Mouse (Mus musculus): Measurements from ENCODE around the gene Cd63. TPM values are rescaled to one million over a fixed set of nuclear protein-coding genes. Genes with fewer than 3 reads are reported as not detected.
A peak's percentile ranks its signal among the peaks of the same experiment; 100 is the strongest.

The Cd63 gene
- polyA plus RNA-seq, 1 experiment from 2014 or later: 693 TPM

GRCm38 (mm10) chr10:128918246-128918645 is 17.5 kb downstream of the Cd63 start:
- no peak for ATAC-seq (ENCODE audit: insufficient read depth, low FRiP score, low read depth)
- Histone ChIP-seq H3K4me3 (replicated peaks) (no peak overlapping the region), H3K4me1 (peaks cover 49% of the 10 kb centered on the region), H3K9me3 (no peaks in the 10 kb centered on the region), H3K4me2 (no peak overlapping the region), H3K9ac (no peak overlapping the region), H3K27ac (no peak overlapping the region), H3K36me3 (peaks cover 33% of the 10 kb centered on the region), H3K27me3 (replicated peaks) (no peaks in the 10 kb centered on the region)
- 75% methylated on average over 7 of the region's 7 CpGs for WGBS

GRCm38 (mm10) chr10:128919203-128919631 is 18.4 kb downstream of the Cd63 start:
- 24% methylated on average over 6 of the region's 6 CpGs for WGBS
- Histone ChIP-seq H3K27ac (peak overlapping the region; percentile 77), H3K36me3 (peaks cover 24% of the 10 kb centered on the region), H3K4me1 (peaks cover 53% of the 10 kb centered on the region), H3K4me2 (0 out of 2 replicates have a peak overlapping the region, but pooled peaks have one; percentile 0), H3K27me3 (replicated peaks) (no peaks in the 10 kb centered on the region), H3K4me3 (replicated peaks) (no peak overlapping the region), H3K9me3 (no peaks in the 10 kb centered on the region), H3K9ac (no peak overlapping the region)
- peak; percentile 24; the same call in 1 of the 2 replicates for ATAC-seq (ENCODE audit: insufficient read depth, low FRiP score, low read depth)

DNA sequence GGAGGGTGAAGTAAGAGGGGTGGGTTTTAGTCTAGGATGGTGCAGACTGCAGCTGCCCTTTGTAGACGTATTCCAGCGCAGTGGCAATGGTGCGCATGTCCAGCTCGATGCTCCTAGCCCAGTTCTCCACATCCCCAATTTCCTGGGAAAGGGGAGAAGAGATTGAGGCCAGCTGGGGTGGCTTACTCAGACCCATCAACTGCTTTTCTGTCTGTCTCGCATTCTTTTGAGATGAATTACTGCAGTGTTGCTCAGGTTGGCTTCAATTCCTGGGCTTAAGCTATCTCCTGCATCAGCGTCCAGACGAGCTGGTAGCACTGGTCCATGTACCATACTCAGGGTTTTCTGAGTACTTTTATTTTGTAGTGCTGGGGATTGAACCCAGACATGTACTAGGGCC is 19.2 kb downstream of the Cd63 start:
- Histone ChIP-seq H3K27ac (peak overlapping the region; percentile 77; the same call in 1 of the 2 replicates), H3K27me3 (replicated peaks) (no peaks in the 10 kb centered on the region), H3K36me3 (peaks cover 17% of the 10 kb centered on the region), H3K4me1 (peaks cover 55% of the 10 kb centered on the region), H3K9ac (no peak overlapping the region), H3K9me3 (no peaks in the 10 kb centered on the region), H3K4me2 (no peak overlapping the region), H3K4me3 (replicated peaks) (no peak overlapping the region)
- WGBS: 70% methylated on average over 7 of the region's 7 CpGs
- ATAC-seq (ENCODE audit: insufficient read depth, low FRiP score, low read depth): no peak

DNA sequence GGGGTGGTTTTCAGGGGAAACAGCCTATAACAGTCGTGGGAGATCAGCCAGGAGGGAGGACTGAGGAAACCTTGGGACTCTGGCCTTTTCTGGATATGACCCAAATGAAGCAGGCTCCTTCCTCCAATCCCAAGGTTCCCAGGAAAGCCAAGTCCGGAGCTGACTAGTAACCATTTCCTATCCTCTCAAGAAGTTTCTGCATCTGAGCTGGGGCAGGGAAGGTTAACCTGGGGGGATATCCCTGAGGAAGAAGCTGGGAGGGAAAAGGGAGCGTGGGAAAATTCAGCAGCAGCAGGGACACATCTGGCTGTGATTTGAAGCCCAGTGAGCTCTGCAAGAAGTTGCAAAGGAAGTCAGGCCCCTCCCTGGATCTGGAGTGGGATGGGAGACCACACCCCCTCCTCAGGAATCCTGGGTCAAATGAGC is 20.0 kb downstream of the Cd63 start:
- Histone ChIP-seq H3K4me1 (peaks cover 55% of the 10 kb centered on the region), H3K9me3 (no peaks in the 10 kb centered on the region), H3K4me2 (no peak overlapping the region), H3K27ac (peak overlapping the region; percentile 77), H3K27me3 (replicated peaks) (no peaks in the 10 kb centered on the region), H3K36me3 (peaks cover 11% of the 10 kb centered on the region), H3K9ac (no peak overlapping the region), H3K4me3 (replicated peaks) (no peak overlapping the region)
- ATAC-seq (ENCODE audit: insufficient read depth, low FRiP score, low read depth): no peak
- 40% methylated on average over 3 of the region's 3 CpGs for WGBS

DNA sequence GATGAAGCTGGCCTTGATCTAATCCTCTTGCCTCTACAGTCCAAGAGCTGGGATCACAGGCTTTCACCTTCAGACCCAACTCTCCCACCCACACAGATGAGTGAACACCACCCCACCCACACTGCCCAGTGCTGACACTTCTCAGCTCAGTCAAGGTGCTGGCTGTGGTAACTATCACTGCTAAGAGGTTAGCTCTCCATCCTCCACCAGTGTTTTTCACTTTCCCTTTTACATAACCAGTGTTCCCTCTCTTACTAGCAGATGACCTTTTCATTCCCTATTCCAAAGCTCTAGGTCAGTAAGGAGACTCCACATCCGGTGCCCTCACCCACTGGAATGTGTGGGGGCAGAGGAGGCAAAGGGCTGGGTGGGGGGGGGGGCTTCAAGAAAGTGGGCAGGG is 20.5 kb downstream of the Cd63 start:
- H3K9ac ChIP-seq: no peak overlapping the region
- no peak overlapping the region for H3K4me2 ChIP-seq
- WGBS: 46% methylated on average over 1 of the region's 1 CpGs
- H3K4me3 ChIP-seq (replicated peaks): no peak overlapping the region
- no peaks in the 10 kb centered on the region for H3K9me3 ChIP-seq
- no peak for ATAC-seq (ENCODE audit: insufficient read depth, low FRiP score, low read depth)
- peak overlapping the region; percentile 52 for H3K27ac ChIP-seq
- H3K4me1 ChIP-seq: peaks cover 55% of the 10 kb centered on the region
- no peaks in the 10 kb centered on the region for H3K27me3 ChIP-seq (replicated peaks)
- H3K36me3 ChIP-seq: peaks cover 9% of the 10 kb centered on the region

- no peak for ATAC-seq (ENCODE audit: insufficient read depth, low FRiP score, low read depth)
- Histone ChIP-seq H3K27me3 (replicated peaks) (no peaks in the 10 kb centered on the region), H3K36me3 (peaks cover 7% of the 10 kb centered on the region), H3K9me3 (no peaks in the 10 kb centered on the region), H3K4me1 (peaks cover 55% of the 10 kb centered on the region), H3K4me3 (replicated peaks) (peak overlapping the region; percentile 93), H3K27ac (peak overlapping the region; percentile 98), H3K4me2 (peak overlapping the region; percentile 89), H3K9ac (no peak overlapping the region)
- 69% methylated on average over 16 of the region's 16 CpGs for WGBS
Observed at GRCm38 (mm10) chr10:128921883-128922821, 21.4 kb downstream of the Cd63 start.

- H3K4me2 ChIP-seq: peak within 1 kb of the TSS; percentile 89
- no peak for ATAC-seq (ENCODE audit: insufficient read depth, low FRiP score, low read depth)
- 19% methylated on average over 1 of the region's 1 CpGs for WGBS
- H3K27me3 ChIP-seq (replicated peaks): no peaks in the 10 kb centered on the region
- H3K9me3 ChIP-seq: no peaks in the 10 kb centered on the region
- peak within 1 kb of the TSS; percentile 98 for H3K27ac ChIP-seq
- H3K4me1 ChIP-seq: peaks cover 55% of the 10 kb centered on the region
- peaks cover 2% of the 10 kb centered on the region for H3K36me3 ChIP-seq
- H3K4me3 ChIP-seq (replicated peaks): peak within 1 kb of the TSS; percentile 93
- H3K9ac ChIP-seq: peak within 1 kb of the TSS; percentile 82
Observed at GRCm38 (mm10) chr10:128922822-128923012, 21.9 kb downstream of the Cd63 start, which contains the start of gene Rdh5. Rdh5 (minus strand) TSS chr10:128922888.

GRCm38 (mm10) chr10:128923013-128923691 is 22.4 kb downstream of the Cd63 start:
- Histone ChIP-seq H3K9ac (peak overlapping the region; percentile 82), H3K36me3 (no peaks in the 10 kb centered on the region), H3K27me3 (replicated peaks) (no peaks in the 10 kb centered on the region), H3K4me1 (peaks cover 53% of the 10 kb centered on the region), H3K4me3 (replicated peaks) (peak overlapping the region; percentile 93), H3K27ac (peak overlapping the region; percentile 98), H3K4me2 (peak overlapping the region; percentile 89), H3K9me3 (no peaks in the 10 kb centered on the region)
- ATAC-seq (ENCODE audit: insufficient read depth, low FRiP score, low read depth): peak; percentile 96
- under 1% methylated on average over 42 of the region's 42 CpGs for WGBS

DNA sequence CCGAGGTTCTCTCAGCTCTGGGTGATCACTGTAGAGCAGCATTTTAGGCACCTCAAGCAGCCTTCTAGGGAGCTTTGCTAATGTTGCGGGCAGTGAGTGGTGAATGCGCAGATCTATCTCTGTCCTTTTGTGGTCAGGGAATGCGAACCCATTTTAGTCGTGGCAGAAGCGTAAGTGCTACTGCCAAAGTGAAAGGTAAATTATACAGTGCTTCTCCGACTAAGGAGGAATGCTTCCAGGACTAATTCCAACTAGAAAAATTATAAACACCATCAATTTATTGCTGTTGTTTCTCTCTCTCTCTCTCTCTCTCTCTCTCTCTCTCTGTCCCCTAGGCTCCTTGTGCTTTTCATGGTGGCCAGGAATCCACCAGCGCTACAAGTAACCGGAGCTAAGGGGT is 23.1 kb downstream of the Cd63 start, which contains the start of gene Bloc1s1:
Gene Bloc1s1, minus strand, starts transcription at position 101 of the 400 bp plus-strand sequence.
- Histone ChIP-seq H3K4me3 (replicated peaks) (peak within 1 kb of the TSS; percentile 93), H3K9ac (peak within 1 kb of the TSS; percentile 82), H3K36me3 (no peaks in the 10 kb centered on the region), H3K4me2 (peak within 1 kb of the TSS; percentile 89), H3K9me3 (no peaks in the 10 kb centered on the region), H3K27ac (peak within 1 kb of the TSS; percentile 98), H3K4me1 (peaks cover 47% of the 10 kb centered on the region), H3K27me3 (replicated peaks) (no peaks in the 10 kb centered on the region)
- no peak for ATAC-seq (ENCODE audit: insufficient read depth, low FRiP score, low read depth)
- WGBS: 51% methylated on average over 9 of the region's 9 CpGs

GRCm38 (mm10) chr10:128928356-128928755 is 27.6 kb downstream of the Cd63 start:
- Histone ChIP-seq H3K27me3 (replicated peaks) (peaks cover 23% of the 10 kb centered on the region), H3K4me1 (peaks cover 10% of the 10 kb centered on the region; the same call in 1 of the 2 replicates), H3K4me2 (no peak overlapping the region), H3K9ac (no peak overlapping the region), H3K9me3 (no peaks in the 10 kb centered on the region), H3K4me3 (replicated peaks) (no peak overlapping the region), H3K27ac (no peak overlapping the region), H3K36me3 (no peaks in the 10 kb centered on the region)
- no peak for ATAC-seq (ENCODE audit: insufficient read depth, low FRiP score, low read depth)
- 44% methylated on average over 4 of the region's 4 CpGs for WGBS

DNA sequence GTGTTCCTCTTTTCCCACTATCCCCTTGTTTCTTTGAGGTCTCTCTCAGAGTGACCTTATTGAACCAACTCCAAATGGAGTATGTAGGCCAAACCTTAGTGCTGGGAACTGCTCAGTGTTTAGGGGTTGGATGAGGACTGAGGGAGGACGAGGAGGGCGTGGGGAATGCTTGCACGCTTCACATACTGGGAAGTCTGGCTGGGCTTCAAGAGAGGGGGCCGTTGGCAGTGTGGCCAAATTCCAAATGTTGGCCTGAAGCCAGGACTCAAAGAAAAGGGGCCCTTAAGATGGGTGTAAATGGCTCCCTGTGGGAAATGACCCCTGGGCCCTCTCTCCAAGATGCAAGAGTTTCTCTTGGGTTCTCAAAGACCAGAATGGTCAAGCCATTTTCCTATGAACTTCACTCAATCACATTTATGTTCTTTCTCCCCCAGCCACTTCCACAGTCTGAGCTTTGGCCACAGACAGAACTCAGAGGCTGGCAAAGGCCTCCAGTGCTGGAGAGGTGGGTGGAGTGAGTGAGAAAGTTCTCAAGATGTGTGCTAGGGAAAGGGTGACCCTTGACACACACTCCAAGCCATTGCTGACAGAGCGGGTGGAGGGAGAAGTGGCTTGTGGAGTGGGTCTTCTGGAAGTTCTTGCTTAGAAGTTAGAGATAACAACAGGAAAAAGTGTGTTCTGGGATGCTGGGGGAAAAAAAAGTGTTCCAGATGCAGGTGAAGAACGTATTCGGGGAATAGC is 29.0 kb downstream of the Cd63 start:
- no peak overlapping the region for H3K27ac ChIP-seq
- H3K36me3 ChIP-seq: no peaks in the 10 kb centered on the region
- H3K4me1 ChIP-seq: 0 out of 2 replicates have a peak, but pooled peaks cover 5% of the 10 kb centered on the region
- no peaks in the 10 kb centered on the region for H3K9me3 ChIP-seq
- 66% methylated on average over 7 of the region's 7 CpGs for WGBS
- H3K4me2 ChIP-seq: no peak overlapping the region
- no peak overlapping the region for H3K9ac ChIP-seq
- no peak for ATAC-seq (ENCODE audit: insufficient read depth, low FRiP score, low read depth)
- no peak overlapping the region for H3K4me3 ChIP-seq (replicated peaks)
- peaks cover 37% of the 10 kb centered on the region for H3K27me3 ChIP-seq (replicated peaks)

All from stomach, embryonic 15.5 days (tissue).